Mouse (Mus musculus) heart, embryonic 14.5 days (tissue): Measurements from ENCODE around the gene Aadacl4. TPM values are rescaled to one million over a fixed set of nuclear protein-coding genes. Genes with fewer than 3 reads are reported as not detected.
"Not testable (repeated sequence)": the region's sequence is repeated elsewhere in the genome, so short reads cannot be mapped to it uniquely, and the experiment has no call there.

ENCODE experiments used
- ATAC-seq: fragments of 200-750 bp; cut with Nextera tagmentation; 2 replicates; pipeline ENCODE4 v1.8.0; 2017; ENCODE audit warnings: low read depth, moderate TSS enrichment; ENCODE audit not compliant: insufficient number of reproducible peaks, insufficient read depth, low FRiP score
- H3K27ac ChIP-seq, 2 experiments: fragments of 200-500 bp in 1 of 2; fragments of 300-500 bp in 1 of 2; sonication (generic) in 1 of 2; replicated peaks in 1 of 2; 2 replicates each; pipeline ENCODE4 v1.5.1; 2012 to 2014; ENCODE audit warnings: low read depth in 2 of 2, low read length in 2 of 2, control low read depth in 1 of 2, mild to moderate bottlenecking in 1 of 2, mixed read lengths in 1 of 2; ENCODE audit not compliant: control insufficient read depth in 1 of 2, insufficient read depth in 1 of 2
- H3K27me3 ChIP-seq: fragments of 300-500 bp; sonication (generic); 2 replicates; pipeline ENCODE4 v1.6.1; 2014; ENCODE audit warnings: mild to moderate bottlenecking, low read length, control low read depth; ENCODE audit not compliant: control insufficient read depth, insufficient read depth
- H3K36me3 ChIP-seq: fragments of 300-500 bp; sonication (generic); 2 replicates; pipeline ENCODE4 v1.6.1; 2014; ENCODE audit warnings: mild to moderate bottlenecking, control low read depth, low read length, mixed read lengths; ENCODE audit not compliant: control insufficient read depth, insufficient read depth
- H3K4me1 ChIP-seq, 2 experiments: fragments of 200-500 bp in 1 of 2; fragments of 300-500 bp in 1 of 2; sonication (generic) in 1 of 2; 2 replicates each; pipeline ENCODE4 v1.6.1; 2012 to 2014; ENCODE audit warnings: low read length in 2 of 2, control low read depth in 1 of 2, mixed read lengths in 1 of 2; ENCODE audit not compliant: control insufficient read depth in 2 of 2, insufficient read depth in 2 of 2
- H3K4me2 ChIP-seq: fragments of 300-500 bp; sonication (generic); 2 replicates; pipeline ENCODE4 v1.6.1; 2014; ENCODE audit warnings: mild to moderate bottlenecking, low read length
- H3K4me3 ChIP-seq, 2 experiments: fragments of 200-500 bp in 1 of 2; fragments of 300-500 bp in 1 of 2; sonication (generic) in 1 of 2; 2 replicates each; pipeline ENCODE4 v1.5.1; 2012 to 2014; ENCODE audit warnings: low read length in 2 of 2, mild to moderate bottlenecking in 2 of 2, control low read depth in 1 of 2, low read depth in 1 of 2, moderate library complexity in 1 of 2; ENCODE audit not compliant: control insufficient read depth in 1 of 2, insufficient read depth in 1 of 2
- H3K9ac ChIP-seq: fragments of 300-500 bp; sonication (generic); 2 replicates; pipeline ENCODE4 v1.6.1; 2014; ENCODE audit warnings: mild to moderate bottlenecking, low read length
- H3K9me3 ChIP-seq: fragments of 300-500 bp; sonication (generic); 2 replicates; pipeline ENCODE4 v1.6.1; 2016; ENCODE audit warnings: low read length, control low read depth; ENCODE audit not compliant: control insufficient read depth
- WGBS: fragments of 180-500 bp; shearing (Covaris S2); extraction: QIAGEN DNeasy Blood & Tissue Kit; methylation state at CpG from one replicate; pipeline ENCODE4 v1.1.7; 2014; 5-methylcytosine and 5-hydroxymethylcytosine counted together
- polyA plus RNA-seq: library from polyadenylated mRNA; unstranded; fragments of >200 nt; fragmentation: Nextera tagmentation; extraction: Ambion mirVana; gene quantifications from 2 replicates; pipeline ENCODE4 v1.2.1, GENCODE M21; 2014

Aadacl4 gene
- polyA plus RNA-seq: not detected in 2 replicates

DNA sequence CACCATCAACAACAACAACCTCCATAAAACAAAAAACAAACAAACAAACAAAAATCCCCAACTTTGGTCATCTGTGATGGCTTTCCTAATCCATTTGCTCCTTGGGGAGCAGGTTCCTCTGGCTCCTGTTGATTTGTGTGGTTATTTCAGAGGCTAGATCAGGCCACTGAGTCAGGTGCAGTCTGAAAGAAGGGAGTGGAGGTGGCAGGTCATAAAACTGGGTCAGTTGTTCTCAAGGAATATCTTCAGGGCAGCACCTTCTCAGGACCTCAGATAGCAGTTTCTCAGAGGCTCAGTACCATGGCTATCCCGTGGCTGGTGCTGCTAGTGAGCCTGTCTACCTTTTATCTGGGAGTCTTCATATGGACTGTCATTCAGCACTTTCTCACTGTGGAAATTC lies at the start of gene Aadacl4:
Aadacl4 (plus strand) TSS at position 301 of the 400 bp plus-strand sequence.
- no peak for ATAC-seq

DNA sequence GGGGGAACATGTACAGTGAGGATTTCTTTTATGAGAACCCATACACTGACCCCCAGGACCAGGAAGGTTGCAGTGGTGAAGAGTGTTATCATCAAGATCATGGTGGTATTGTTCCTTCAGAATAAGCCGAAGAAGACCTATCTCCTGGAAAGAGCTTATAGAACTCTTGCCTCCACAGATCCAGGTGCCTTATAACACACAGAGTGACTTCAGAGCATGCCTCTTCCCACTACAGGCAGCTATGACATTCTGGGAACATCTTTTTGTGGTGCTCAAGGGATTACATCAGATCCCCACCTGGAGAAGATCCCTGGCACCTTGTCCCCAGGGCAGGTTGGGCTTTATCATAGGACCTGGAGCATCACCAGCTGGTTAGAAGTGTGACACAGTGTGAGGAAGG lies 48.5 kb upstream of the Aadacl4 start, which contains the start of gene Gm13124:
Gm13124 (minus strand) TSS at position 101 of the 400 bp plus-strand sequence.
- no peaks in the 10 kb centered on the region for H3K36me3 ChIP-seq
- no peak within 1 kb of the TSS for H3K4me2 ChIP-seq
- H3K9ac ChIP-seq: no peak within 1 kb of the TSS
- no peak for ATAC-seq
- H3K4me3 ChIP-seq: no peak within 1 kb of the TSS
- H3K9me3 ChIP-seq: peaks cover 10% of the 10 kb centered on the region; the same call in 1 of the 2 replicates
- H3K4me1 ChIP-seq: no peaks in the 10 kb centered on the region
- H3K27me3 ChIP-seq: no peaks in the 10 kb centered on the region
- WGBS: 100% methylated on average over 1 of the region's 1 CpGs
- H3K27ac ChIP-seq: no peak within 1 kb of the TSS

More for the DNA sequence above, at the start of gene Aadacl4:
- Histone ChIP-seq H3K4me2 (no peak within 1 kb of the TSS), H3K4me3 (no peak within 1 kb of the TSS), H3K27me3 (no peaks in the 10 kb centered on the region), H3K27ac (no peak within 1 kb of the TSS), H3K9ac (no peak within 1 kb of the TSS), H3K9me3 (peaks cover 13% of the 10 kb centered on the region; the same call in 1 of the 2 replicates), H3K4me1 (no peaks in the 10 kb centered on the region), H3K36me3 (no peaks in the 10 kb centered on the region)
- WGBS: 42% methylated on average over 1 of the region's 1 CpGs

DNA sequence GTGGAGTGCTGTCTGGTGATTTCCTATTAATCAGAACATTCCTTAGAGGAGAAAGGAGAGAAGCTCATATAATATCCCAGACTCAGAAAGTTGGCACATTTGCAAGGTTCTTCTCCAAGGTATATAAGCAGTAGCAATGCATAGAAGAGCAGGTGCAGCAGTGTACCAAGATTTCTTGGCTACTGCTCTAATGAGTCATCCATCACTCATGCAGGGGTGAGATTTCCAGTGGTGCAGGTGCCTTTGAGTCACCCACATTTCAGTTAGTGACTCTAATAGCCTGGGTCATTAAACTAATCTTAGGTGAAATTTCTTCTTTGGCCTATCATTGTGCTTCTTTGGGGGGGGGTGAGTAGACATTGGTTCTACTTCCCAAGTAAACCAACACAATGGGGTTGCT lies 45.8 kb upstream of the Aadacl4 start:
- no peak for ATAC-seq
- Histone ChIP-seq H3K36me3 (no peaks in the 10 kb centered on the region), H3K4me1 (no peaks in the 10 kb centered on the region)

DNA sequence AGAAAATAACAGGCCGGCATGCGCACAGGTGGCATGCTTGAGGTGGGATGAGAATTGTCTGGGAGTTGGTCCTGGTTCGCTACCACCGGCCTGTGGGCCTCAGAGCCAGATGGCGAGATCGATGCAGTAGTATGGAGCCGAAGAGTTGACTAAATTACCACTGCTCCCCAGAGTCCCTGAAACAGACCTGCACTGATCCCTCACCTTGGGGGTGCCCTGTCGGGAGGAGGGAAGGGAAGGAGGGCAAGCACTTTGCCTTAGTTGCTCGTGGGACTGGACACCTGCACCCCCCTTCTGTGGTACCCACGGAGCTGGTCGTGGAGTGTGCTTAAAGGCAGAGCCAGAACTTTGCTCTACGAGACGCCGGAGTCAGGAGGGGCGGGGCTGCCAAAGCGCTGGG lies 27.3 kb upstream of the Aadacl4 start:
- H3K4me1 ChIP-seq, H3K27ac ChIP-seq, H3K36me3 ChIP-seq, H3K4me3 ChIP-seq, H3K27me3 ChIP-seq, H3K9ac ChIP-seq, H3K4me2 ChIP-seq, H3K9me3 ChIP-seq: not testable (repeated sequence)
- 76% methylated on average over 12 of the region's 16 CpGs for WGBS
- peak; percentile 50; the same call in 1 of the 2 replicates for ATAC-seq

More for the DNA sequence above, 45.8 kb upstream of the Aadacl4 start:
- Histone ChIP-seq H3K9me3 (peaks cover 6% of the 10 kb centered on the region; the same call in 1 of the 2 replicates), H3K9ac (no peak overlapping the region), H3K27me3 (no peaks in the 10 kb centered on the region), H3K4me2 (no peak overlapping the region), H3K4me3 (no peak overlapping the region), H3K27ac (no peak overlapping the region)

DNA sequence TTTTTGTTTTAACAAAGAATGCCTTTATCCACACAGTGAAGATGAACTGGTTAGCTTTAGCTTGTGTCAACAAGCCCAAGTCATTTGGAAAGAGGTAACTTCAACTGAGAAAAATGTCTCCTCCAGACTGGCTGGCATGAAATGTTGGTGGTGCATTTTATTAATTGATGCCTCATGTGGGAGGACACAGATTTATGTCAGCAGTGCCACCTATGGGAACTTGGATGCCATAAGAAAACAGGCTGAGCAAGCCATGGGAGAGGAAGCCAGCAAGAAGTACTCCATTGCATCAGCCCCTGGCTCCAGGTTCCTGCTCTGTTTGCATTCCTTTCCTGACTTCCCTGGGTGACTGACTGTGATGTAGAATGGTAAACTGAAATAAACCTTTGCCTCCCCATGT lies 20.7 kb upstream of the Aadacl4 start:
- no peak overlapping the region for H3K4me2 ChIP-seq
- H3K36me3 ChIP-seq: no peaks in the 10 kb centered on the region
- H3K4me1 ChIP-seq: no peaks in the 10 kb centered on the region
- H3K9me3 ChIP-seq: peaks cover 6% of the 10 kb centered on the region; the same call in 1 of the 2 replicates
- no peaks in the 10 kb centered on the region for H3K27me3 ChIP-seq
- no peak overlapping the region for H3K4me3 ChIP-seq
- no peak overlapping the region for H3K9ac ChIP-seq
- H3K27ac ChIP-seq: no peak overlapping the region
- ATAC-seq: no peak

DNA sequence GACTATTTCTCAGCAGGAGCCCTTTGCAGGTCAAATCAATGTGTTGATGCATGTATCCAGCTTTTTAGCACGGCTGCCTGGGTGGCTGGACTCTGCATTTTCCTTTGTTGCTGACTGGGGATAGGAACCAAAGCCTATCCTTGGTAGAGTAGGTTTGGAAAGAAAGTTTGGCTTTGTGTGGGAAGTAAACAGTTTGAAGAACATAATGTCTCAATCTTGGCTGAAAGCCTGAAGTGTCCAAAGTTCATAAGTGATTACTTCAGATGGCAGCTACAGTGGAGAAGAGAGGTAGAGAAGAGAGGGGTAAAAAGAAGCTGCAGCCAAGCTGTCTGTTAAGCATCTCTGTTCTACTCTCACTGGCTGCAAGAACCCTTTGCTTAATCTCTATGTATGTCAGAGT lies 1.1 kb downstream of the Aadacl4 start:
- H3K9me3 ChIP-seq: peaks cover 16% of the 10 kb centered on the region; the same call in 1 of the 2 replicates
- no peak for ATAC-seq
- no peaks in the 10 kb centered on the region for H3K36me3 ChIP-seq
- H3K4me3 ChIP-seq: no peak overlapping the region
- 46% methylated on average over 1 of the region's 1 CpGs for WGBS
- no peaks in the 10 kb centered on the region for H3K4me1 ChIP-seq
- H3K27ac ChIP-seq: no peak overlapping the region
- H3K27me3 ChIP-seq: no peaks in the 10 kb centered on the region
- no peak overlapping the region for H3K4me2 ChIP-seq
- no peak overlapping the region for H3K9ac ChIP-seq

DNA sequence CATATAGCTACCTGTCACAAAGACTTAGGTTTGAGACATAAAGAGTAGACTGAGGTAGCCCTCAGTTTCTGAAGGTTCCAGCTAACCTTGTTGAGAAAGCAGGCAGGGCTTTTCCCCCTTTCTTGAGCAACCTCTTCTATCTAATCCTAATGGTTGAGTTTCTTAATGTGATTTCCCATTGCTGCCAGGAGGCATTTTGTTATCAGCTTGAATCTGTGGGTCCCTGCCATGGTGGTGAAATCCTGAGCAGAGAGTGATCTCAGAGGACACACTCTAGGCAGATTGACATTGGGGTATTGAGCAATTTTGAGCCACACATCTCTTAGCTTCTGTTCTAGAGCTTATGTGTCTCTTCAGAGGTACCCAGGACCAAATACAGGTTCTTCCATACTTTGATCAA lies 24.8 kb downstream of the Aadacl4 start:
- no peak for ATAC-seq
- no peak overlapping the region for H3K27ac ChIP-seq
- H3K4me3 ChIP-seq: no peak overlapping the region
- H3K4me2 ChIP-seq: no peak overlapping the region
- H3K9me3 ChIP-seq: 0 out of 2 replicates have a peak, but pooled peaks cover 6% of the 10 kb centered on the region
- no peak overlapping the region for H3K9ac ChIP-seq
- H3K4me1 ChIP-seq: no peaks in the 10 kb centered on the region
- no peaks in the 10 kb centered on the region for H3K27me3 ChIP-seq
- no peaks in the 10 kb centered on the region for H3K36me3 ChIP-seq
